Mouse (Mus musculus): ENCODE measurements around the gene Phactr2.
"Not testable (repeated sequence)": the region's sequence is repeated elsewhere in the genome, so short reads cannot be mapped to it uniquely, and the experiment has no call there.

Phactr2 gene

GRCm38 (mm10) chr10:13213956-13214355, 260.3 kb downstream of the Phactr2 start:
- no peak for DNase-seq (ENCODE audit: low read depth, low spot score)

GRCm38 (mm10) chr10:13212829-13213228, 261.4 kb downstream of the Phactr2 start:
- DNase-seq (ENCODE audit: low read depth, low spot score) = no peak

- no peak for DNase-seq (ENCODE audit: low read depth, low spot score)
Measured at GRCm38 (mm10) chr10:13212326-13212725, 261.9 kb downstream of the Phactr2 start.

DNA sequence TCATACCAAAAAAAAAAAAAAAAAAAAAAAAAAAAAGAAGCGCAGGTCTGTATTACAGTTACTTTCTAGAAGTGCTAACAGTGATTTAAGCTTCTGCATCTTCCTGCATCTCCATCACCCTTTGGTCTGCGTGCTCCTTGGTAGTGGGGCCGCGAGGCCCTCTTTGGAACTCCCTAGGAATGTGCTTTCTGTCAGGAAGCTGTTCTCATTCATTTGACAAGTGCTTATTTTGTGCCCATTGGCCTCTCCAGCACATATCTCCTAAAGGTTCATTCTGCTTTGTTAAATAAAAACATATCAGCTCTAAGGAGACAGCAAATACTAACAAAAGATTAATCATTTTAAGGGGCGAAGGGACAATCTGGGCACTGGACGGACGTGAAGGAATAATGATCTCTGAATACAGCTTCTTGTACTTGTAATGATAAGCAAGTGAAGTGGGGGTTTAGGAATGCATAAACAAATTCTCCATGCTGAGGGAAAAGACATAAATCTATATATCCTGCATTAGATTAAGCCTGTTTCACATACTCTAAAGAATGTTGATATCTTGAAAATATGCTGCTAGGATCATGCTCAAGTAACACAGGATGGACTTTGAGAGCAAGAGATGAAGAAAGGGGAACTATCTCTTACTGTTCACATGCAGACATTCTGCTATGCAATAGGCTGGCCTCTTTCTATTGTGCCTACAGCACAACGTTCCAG, 264.1 kb downstream of the Phactr2 start:
- DNase-seq (ENCODE audit: low read depth, low spot score) = no peak

DNA sequence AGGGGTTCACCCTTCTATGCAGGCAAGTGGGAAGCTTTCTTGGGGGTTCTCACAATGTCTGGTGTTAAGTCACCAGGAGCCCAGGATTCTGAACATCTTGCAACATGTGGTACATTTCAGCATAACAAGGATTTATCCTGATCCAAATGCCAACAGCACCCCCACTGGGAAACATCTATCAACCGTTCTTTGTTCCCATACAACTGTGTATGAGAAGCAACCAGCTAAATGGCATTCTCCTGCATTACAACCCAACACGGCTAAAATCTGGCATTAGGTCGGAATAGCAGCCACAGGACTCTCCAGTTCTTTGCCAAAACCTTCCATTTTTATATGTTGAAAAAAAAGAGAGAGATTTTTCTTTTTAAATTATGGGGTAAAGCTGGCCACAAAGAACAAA, 264.7 kb downstream of the Phactr2 start:
- no peak for DNase-seq (ENCODE audit: low read depth, low spot score)

DNA sequence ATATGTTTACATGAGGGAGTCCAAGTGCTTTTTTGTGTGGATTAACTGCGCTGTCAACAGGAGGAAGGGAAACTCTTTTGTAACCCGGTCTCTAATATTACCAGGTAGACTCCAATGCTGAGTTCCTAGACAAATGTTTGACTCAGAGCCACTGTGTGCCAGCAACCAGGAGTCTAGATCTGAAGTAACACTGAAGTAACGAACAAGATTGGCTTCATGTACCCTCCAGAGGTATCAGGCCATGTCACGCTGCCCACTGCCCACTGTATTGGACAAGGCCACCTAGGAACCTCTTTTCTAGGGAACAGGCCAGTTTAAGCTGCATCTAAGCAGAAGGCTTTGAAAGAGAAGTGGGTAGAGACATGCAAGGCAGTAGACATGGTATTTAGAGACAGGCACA, 265.2 kb downstream of the Phactr2 start:
- DNase-seq (ENCODE audit: low read depth, low spot score) = no peak

DNA sequence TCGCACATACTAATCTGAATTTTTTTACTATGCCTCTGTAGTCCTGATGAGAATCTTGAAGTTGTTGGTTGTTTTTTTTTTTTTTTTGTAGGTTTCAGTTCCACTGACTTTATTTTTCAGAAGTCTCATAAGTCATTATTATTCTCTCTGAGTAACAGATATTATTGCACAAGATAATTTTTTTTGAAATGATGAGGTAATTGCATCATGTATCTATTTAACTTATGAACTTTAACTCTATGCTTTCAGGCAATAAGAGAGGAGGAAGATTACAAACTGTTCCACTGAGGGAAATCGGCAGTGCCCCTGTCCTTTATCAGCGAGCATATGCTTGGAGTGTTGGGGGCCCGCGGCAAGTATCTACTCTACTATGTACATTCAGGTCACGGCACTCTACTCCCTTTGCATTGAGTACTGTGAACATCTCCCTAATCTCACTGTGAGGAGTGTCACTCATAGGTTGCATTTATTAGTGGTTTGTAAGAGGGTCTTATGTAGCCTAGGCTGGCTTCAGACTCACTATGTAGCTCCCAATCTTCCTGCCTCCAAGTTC, 272.4 kb downstream of the Phactr2 start:
- DNase-seq (ENCODE audit: low read depth, low spot score) = no peak

DNA sequence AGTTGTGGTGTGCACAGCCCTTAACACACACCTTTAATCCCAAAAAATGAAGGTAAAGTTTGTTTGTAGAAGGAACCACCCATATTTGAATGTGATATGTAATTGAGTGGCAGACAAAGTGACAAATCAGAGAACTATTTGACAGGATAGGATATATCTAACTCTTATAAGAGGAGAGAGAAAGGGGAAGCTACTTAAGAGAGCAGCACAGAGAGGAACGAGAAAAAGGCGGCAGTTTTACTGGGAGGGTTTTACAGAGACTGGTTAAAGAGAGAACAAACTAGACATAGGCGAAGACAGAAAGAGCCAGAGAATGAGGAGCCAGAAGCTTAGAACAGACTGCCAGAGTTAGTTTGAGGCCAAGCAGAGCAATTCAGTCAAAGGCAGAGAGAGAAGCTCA, 273.4 kb downstream of the Phactr2 start:
- no peak for DNase-seq (ENCODE audit: low read depth, low spot score)

DNA sequence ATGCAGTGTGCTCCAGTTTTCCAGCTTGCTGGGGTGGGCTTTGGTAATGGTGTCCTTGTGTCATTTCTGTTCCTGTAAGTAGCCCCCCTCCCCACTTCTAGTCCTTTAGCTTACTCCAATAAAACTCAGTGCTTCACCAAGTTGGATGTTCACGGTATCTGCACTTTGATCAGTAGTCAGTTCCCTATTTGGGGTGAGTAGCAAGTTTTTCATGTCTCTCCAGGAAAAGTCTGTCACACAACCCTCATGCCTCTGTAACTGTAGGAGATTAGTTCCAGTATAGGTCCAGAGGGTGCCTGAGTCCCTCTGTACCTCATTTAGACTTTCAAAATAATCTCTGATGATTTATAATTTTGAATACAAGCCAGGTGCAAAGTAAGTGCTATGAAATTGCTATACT, 275.0 kb downstream of the Phactr2 start:
- no peak for DNase-seq (ENCODE audit: low read depth, low spot score)

- no peak for DNase-seq (ENCODE audit: low read depth, low spot score)
Measured at GRCm38 (mm10) chr10:13196872-13197507, 277.2 kb downstream of the Phactr2 start.

GRCm38 (mm10) chr10:13193496-13193895, 280.7 kb downstream of the Phactr2 start:
- not testable (repeated sequence) for DNase-seq (ENCODE audit: low read depth, low spot score)

- DNase-seq (ENCODE audit: low read depth, low spot score) = peak; percentile 81
Measured at GRCm38 (mm10) chr10:13192731-13193351, 281.4 kb downstream of the Phactr2 start, which contains the start of gene Ltv1. TSS of gene Ltv1 (minus strand) at chr10:13193168.

DNA sequence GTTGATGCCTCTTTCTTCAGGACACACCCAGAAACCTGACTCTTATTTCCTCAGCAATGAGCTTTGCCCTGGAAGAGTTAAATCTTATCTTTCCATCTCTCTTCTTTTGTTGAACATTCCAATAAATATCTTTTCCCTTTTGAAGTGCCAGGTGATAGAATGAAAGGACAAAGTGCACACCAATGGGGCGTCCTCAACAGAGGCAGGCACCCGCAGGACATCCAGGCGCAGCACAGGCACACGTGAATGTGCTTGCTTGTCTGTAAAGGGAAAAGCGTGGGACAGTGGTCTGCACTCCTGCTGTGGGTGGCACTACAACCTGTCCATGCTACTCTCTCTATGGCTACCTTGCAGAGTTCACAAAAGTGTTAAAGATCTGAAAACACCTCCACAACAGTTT, 284.3 kb downstream of the Phactr2 start:
- DNase-seq (ENCODE audit: low read depth, low spot score) = no peak

DNA sequence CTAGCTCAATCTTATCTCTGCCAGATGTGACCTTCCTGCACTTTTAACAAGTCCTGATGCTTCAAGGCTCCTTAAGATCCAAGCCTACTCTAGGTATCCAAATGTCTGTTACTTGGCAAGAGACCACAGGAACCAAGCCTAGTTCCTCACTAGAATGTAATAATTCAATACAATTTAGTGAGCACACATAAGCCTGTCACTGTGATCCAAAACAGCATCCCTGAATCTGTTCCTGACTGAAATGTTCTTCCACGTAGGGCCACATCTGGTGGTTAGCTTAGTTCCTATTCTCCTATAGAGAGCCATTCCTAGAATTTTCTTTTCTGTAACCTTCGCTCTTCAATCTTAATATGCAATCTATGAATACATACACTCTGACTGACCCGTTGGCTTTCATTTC, 287.5 kb downstream of the Phactr2 start:
- DNase-seq (ENCODE audit: low read depth, low spot score) = no peak

DNA sequence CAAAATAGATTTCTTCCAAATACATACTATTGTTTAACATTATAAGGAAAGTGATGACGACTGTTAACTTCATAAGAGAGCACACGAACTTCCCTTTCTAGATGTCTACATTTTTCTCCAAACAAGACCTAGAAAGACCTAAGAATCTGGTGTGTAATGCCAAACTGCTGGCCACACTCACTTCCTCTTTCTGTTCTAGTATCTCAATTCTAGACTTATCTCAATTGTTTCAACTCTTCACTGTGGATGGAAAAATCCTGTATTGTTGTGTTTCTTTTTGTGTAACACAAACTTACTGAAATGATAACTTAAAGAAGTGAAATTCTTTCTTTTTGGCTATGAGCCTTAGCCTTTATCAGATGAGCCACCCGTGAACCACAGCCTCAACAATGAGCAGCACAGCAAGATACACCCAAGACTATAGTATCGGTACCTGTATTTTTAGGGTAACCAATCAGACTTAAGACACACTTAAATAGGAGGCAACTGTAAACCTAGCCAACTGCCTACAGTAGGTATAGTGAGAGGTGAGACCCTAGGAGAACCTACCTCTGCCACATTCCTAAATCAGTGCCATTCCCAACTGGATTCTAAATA, 289.9 kb downstream of the Phactr2 start:
- no peak for DNase-seq (ENCODE audit: low read depth, low spot score)

- DNase-seq (ENCODE audit: low read depth, low spot score) = no peak
Measured at GRCm38 (mm10) chr10:13180211-13180610, 294.0 kb downstream of the Phactr2 start.

GRCm38 (mm10) chr10:13177973-13178624, 296.1 kb downstream of the Phactr2 start, which contains the start of gene Zc2hc1b:
TSS of gene Zc2hc1b (minus strand) at chr10:13178023.
- no peak for DNase-seq (ENCODE audit: low read depth, low spot score)

GRCm38 (mm10) chr10:13175866-13176265, 298.3 kb downstream of the Phactr2 start:
- DNase-seq (ENCODE audit: low read depth, low spot score) = no peak

- DNase-seq (ENCODE audit: low read depth, low spot score) = no peak
Measured at GRCm38 (mm10) chr10:13172798-13173221, 301.4 kb downstream of the Phactr2 start.

DNA sequence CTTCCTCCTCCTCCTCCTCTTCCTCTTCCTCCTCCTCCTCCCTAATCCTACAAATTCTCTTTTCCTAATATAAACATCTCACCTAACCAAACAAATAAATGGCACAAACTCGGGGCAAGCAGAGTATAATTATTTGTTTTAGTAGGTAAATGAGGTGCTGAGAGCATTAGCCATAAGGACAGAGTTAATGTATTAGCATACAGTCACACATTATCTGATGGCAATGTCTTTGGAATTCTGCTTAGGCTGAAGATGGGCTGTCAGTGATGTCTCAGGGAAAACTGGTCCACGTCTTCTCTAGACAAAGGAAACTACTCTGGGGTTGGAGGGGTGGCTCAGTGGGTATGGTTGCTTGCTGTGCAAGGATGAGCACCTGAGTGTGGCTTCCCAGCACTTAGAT, 302.8 kb downstream of the Phactr2 start:
- no peak for DNase-seq (ENCODE audit: low read depth, low spot score)

GRCm38 (mm10) chr10:13170739-13171448, 303.3 kb downstream of the Phactr2 start:
- no peak for DNase-seq (ENCODE audit: low read depth, low spot score)

All from brain, embryonic 18.5 days (tissue).